In the genomic region with DNA sequence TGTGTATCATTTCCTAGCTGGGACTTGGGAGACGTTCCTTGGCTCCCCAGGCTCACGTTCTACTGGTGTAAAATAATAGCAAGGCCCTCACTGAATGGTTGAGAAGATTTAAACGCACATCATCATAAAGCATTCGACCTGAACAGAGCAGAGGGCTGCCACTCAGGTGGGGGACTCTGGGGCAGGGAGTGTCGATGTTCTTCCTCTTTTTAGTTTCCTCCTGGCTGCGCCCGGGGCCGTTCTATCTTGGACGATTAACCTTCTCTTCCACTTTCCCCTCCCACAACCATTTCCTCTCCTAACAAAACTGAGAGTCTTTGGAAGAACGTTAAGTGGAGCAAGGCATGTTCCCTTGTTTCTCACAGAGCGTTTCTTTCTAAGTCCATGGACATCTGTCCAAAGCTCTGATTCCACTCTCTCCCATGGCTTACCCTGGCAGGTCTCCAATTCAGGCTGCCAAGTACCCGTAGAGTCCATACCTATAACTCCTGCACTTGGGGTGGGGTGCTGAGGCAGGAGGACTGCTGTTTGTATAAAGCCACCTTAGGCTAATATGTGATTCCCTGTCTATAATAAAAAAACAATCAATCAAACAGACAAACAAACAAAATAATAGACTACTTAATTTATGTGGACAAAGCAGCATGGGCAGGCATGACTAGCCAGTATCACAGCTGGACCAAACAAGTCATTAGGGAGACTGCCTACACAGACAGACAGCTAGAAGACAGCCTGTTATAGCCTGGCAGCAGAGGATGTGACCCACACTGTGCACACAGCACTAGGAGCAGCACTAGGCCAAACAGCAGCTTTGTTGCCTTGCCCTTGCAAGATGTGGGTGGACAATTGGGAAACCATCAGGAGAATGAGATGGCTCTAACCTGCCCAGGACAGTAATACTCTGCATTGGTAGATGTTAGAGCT, we compare ENCODE assay signal across 1 mouse cellular context.
TF ChIP-seq lines count a peak whose summit lies in the region.

No protein-coding gene starts in this region.

TF ChIP-seq in CH12.LX, 34 proteins besides CTCF, POLR2A, EP300 and RAD21:
- no peak for TF ChIP-seq TCF12 (IDR thresholded peaks at IDR 0.05; ENCODE audit: low read depth, low read length)
- TF ChIP-seq IRF4 (IDR thresholded peaks at IDR 0.05; ENCODE audit: low read depth, low read length), result no peak
- TF ChIP-seq MAX (IDR thresholded peaks at IDR 0.05; ENCODE audit: low read length), result no peak
